Mouse (Mus musculus) stomach, postnatal 0 days (tissue): ENCODE data around the gene Wdr91. TPM values are rescaled to one million over a fixed set of nuclear protein-coding genes. Genes with fewer than 3 reads are reported as not detected.

Experiments
- ATAC-seq: fragments of 200-750 bp; cut with Nextera tagmentation; 2 replicates; pipeline ENCODE4 v1.8.0; 2017; ENCODE audit not compliant: low FRiP score, low TSS enrichment
- DNase-seq: peaks from one replicate; pipeline ENCODE4 v3.0.0-alpha.2; 2016; ENCODE audit warnings: low spot score
- H3K27ac ChIP-seq: fragments of 300-500 bp; sonication (generic); replicated peaks from 2 replicates; pipeline ENCODE4 v1.5.1; 2014; ENCODE audit warnings: mild to moderate bottlenecking, control low read depth
- H3K27me3 ChIP-seq: fragments of 300-500 bp; sonication (generic); 2 replicates; pipeline ENCODE4 v1.6.1; 2014; ENCODE audit warnings: low read length; ENCODE audit not compliant: control insufficient read depth, insufficient read depth
- H3K36me3 ChIP-seq: fragments of 300-500 bp; sonication (generic); 2 replicates; pipeline ENCODE4 v1.6.1; 2014; ENCODE audit warnings: low read length, mixed read lengths; ENCODE audit not compliant: control insufficient read depth, insufficient read depth
- H3K4me1 ChIP-seq: fragments of 300-500 bp; sonication (generic); replicated peaks from 2 replicates; pipeline ENCODE4 v1.6.1; 2014; ENCODE audit warnings: antibody characterized with exemption; ENCODE audit not compliant: control insufficient read depth, insufficient read depth
- H3K4me2 ChIP-seq: fragments of 300-500 bp; sonication (generic); replicated peaks from 2 replicates; pipeline ENCODE4 v1.6.1; 2014; ENCODE audit warnings: low read depth, mild to moderate bottlenecking, control low read depth, moderate library complexity
- H3K4me3 ChIP-seq: fragments of 300-500 bp; sonication (generic); 2 replicates; pipeline ENCODE4 v1.5.1; 2014; ENCODE audit warnings: low read depth, low read length, control low read depth
- H3K9ac ChIP-seq: fragments of 300-500 bp; sonication (generic); 2 replicates; pipeline ENCODE4 v1.6.1; 2014; ENCODE audit warnings: mild to moderate bottlenecking, low read length, control low read depth, mixed read lengths
- H3K9me3 ChIP-seq: fragments of 300-500 bp; sonication (generic); 2 replicates; pipeline ENCODE4 v1.6.1; 2016; ENCODE audit warnings: low read length; ENCODE audit not compliant: control insufficient read depth
- CTCF ChIP-seq: IDR thresholded peaks from 2 replicates; pipeline ENCODE4 v1.5.1; 2016; ENCODE audit warnings: antibody characterized with exemption, low read depth, mild to moderate bottlenecking, moderate library complexity
- EP300 ChIP-seq: optimal IDR thresholded peaks from 2 replicates; pipeline ENCODE3; 2016; ENCODE audit warnings: antibody characterized with exemption
- WGBS: fragments of 180-500 bp; shearing (Covaris S2); extraction: QIAGEN DNeasy Blood & Tissue Kit; methylation state at CpG from one replicate; pipeline ENCODE4 v1.1.7; 2014; 5-methylcytosine and 5-hydroxymethylcytosine counted together
- polyA plus RNA-seq: library from polyadenylated mRNA; unstranded; fragments of >200 nt; fragmentation: Nextera tagmentation; extraction: Ambion mirVana; gene quantifications from 2 replicates; pipeline ENCODE4 v1.2.1, GENCODE M21; 2015

The Wdr91 gene
- polyA plus RNA-seq, 1 experiment from 2014 or later, result 4.5 TPM

GRCm38 (mm10) chr6:34865711-34866593 is 44.7 kb downstream of the Wdr91 start:
- Histone ChIP-seq H3K4me2 (no peak overlapping the region), H3K4me3 (no peak overlapping the region), H3K9me3 (no peaks in the 10 kb centered on the region), H3K27me3 (no peaks in the 10 kb centered on the region), H3K9ac (no peak overlapping the region), H3K4me1 (peaks cover 3% of the 10 kb centered on the region), H3K36me3 (no peaks in the 10 kb centered on the region), H3K27ac (peak overlapping the region; percentile 69)
- ATAC-seq (peak; percentile 95), DNase-seq (peak; percentile 67)
- no peak for TF ChIP-seq CTCF
- WGBS, result 42% methylated on average over 7 of the region's 7 CpGs

DNA sequence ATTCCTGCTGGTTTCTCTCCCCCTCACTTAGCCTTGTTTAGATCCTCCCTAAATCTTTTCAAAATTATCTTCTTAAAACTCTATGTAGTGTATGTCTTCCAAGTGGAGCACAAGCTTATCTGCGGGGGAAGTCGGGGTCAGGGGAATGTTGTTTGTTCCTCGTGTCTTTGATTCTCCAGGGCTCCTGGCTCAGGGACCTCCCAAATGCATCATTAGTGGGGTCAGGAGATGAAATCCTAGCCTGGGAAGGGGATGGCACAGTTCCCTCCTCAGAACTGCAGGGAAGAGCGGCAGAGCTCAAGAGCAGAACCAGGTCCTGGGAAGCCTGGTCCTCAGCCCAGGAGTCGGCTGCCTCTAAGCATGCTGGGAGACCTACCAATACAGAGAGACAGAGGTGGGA is 45.5 kb downstream of the Wdr91 start:
- 43% methylated on average over 5 of the region's 5 CpGs for WGBS
- H3K27ac ChIP-seq, result peak overlapping the region; percentile 69
- ATAC-seq, result peak; percentile 5; the same call in 1 of the 2 replicates

DNA sequence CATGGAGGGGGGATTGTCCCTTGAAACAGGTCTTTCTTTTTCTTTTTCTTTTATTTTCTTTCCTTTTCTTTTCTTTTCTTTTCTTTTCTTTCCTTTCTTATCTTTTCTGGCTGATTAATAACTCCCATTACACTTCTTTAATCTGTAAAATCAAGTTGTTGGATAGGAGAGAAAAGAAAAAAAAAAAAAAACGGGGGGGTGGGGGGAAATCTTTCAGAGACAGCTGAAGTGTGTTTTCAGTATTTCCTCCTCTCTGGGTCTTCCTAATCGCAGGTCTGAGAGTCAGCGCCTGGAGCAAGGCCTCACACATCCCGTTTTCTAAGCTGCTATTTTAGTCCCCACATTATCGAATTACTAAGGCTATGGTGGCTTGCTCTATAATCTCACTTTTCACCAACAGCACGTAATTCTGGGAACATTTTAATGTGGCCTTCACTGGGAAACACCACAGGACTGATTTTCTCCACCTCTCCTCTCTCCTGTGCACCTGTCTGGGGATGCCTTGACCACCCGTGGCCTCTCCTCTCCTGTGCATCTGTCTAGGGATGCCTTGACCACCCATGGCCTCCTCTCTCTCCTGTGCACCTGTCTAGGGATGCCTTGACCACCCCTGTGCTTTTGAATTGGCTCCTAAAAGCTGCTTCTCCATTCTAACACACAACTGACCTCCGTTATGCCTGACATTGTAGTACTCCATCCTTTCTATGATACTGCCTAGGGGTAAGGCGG is 46.7 kb downstream of the Wdr91 start:
- H3K9ac ChIP-seq, result peak overlapping the region; percentile 35; the same call in 1 of the 2 replicates
- no peaks in the 10 kb centered on the region for H3K9me3 ChIP-seq
- H3K4me2 ChIP-seq, result peak overlapping the region; percentile 45; the same call in 1 of the 2 replicates

More for the DNA sequence above, 45.5 kb downstream of the Wdr91 start:
- Histone ChIP-seq H3K27me3 (no peaks in the 10 kb centered on the region), H3K9ac (no peak overlapping the region), H3K4me2 (no peak overlapping the region), H3K9me3 (no peaks in the 10 kb centered on the region), H3K4me3 (no peak overlapping the region), H3K4me1 (peaks cover 3% of the 10 kb centered on the region), H3K36me3 (no peaks in the 10 kb centered on the region)
- no peak for DNase-seq
- TF ChIP-seq EP300 (no peak), CTCF (no peak)

GRCm38 (mm10) chr6:34862791-34863403 is 47.8 kb downstream of the Wdr91 start, which contains the start of gene Tmem140:
Tmem140 (plus strand) TSS chr6:34863146.
- 15% methylated on average over 11 of the region's 11 CpGs for WGBS
- Histone ChIP-seq H3K9me3 (no peaks in the 10 kb centered on the region), H3K27me3 (no peaks in the 10 kb centered on the region), H3K36me3 (no peaks in the 10 kb centered on the region), H3K4me2 (peak within 1 kb of the TSS; percentile 45), H3K4me1 (peaks cover 3% of the 10 kb centered on the region), H3K4me3 (peak within 1 kb of the TSS; percentile 32), H3K9ac (peak within 1 kb of the TSS; percentile 35), H3K27ac (peak within 1 kb of the TSS; percentile 79)
- TF ChIP-seq EP300 (no peak), CTCF (no peak)
- peak; percentile 69 for ATAC-seq
- DNase-seq, result peak; percentile 51

More for the DNA sequence above, 46.7 kb downstream of the Wdr91 start:
- ATAC-seq (no peak), DNase-seq (no peak)
- Histone ChIP-seq H3K27ac (peak overlapping the region; percentile 79), H3K4me3 (peak overlapping the region; percentile 2; the same call in 1 of the 2 replicates), H3K4me1 (peaks cover 3% of the 10 kb centered on the region), H3K27me3 (no peaks in the 10 kb centered on the region), H3K36me3 (no peaks in the 10 kb centered on the region)
- WGBS, result 57% methylated on average over 9 of the region's 9 CpGs
- TF ChIP-seq EP300, result no peak
- no peak for TF ChIP-seq CTCF

- ATAC-seq (no peak), DNase-seq (peak; percentile 21)
- peak overlapping the region; percentile 45 for H3K4me2 ChIP-seq
- 84% methylated on average over 6 of the region's 6 CpGs for WGBS
- H3K4me3 ChIP-seq, result peak overlapping the region; percentile 32; the same call in 1 of the 2 replicates
- H3K27ac ChIP-seq, result peak overlapping the region; percentile 79
- TF ChIP-seq EP300 (no peak), CTCF (no peak)
- H3K36me3 ChIP-seq, result no peaks in the 10 kb centered on the region
- H3K4me1 ChIP-seq, result peaks cover 3% of the 10 kb centered on the region
- H3K9me3 ChIP-seq, result no peaks in the 10 kb centered on the region
- no peaks in the 10 kb centered on the region for H3K27me3 ChIP-seq
- no peak overlapping the region; the same call in 1 of the 2 replicates for H3K9ac ChIP-seq
Measured at GRCm38 (mm10) chr6:34862381-34862780, 48.3 kb downstream of the Wdr91 start.
